In genomic region chr3:27625592-27625985, GRCm38 (mm10) we compare ENCODE assay signal across 11 mouse cellular contexts.
DNase-seq lines count a peak whose midpoint lies in the region; ATAC-seq lines count a peak whose summit lies in the region.
"Had no signal": no experiment of that assay in that cellular context is flagged by ENCODE, and none has a peak within 500 bp of the region (broad histone marks: within the 10 kb centered on the region; RNA-seq: fewer than 3 reads in every experiment).

No protein-coding gene starts in this region.

- no peak overlapping the region for H3K4me3 ChIP-seq in hindbrain, embryonic 10.5 days
- H3K4me3 ChIP-seq in hindbrain, embryonic 11.5 days (ENCODE audit: low read depth, low read length), result no peak overlapping the region
- no peak overlapping the region for H3K4me3 ChIP-seq in brown adipose tissue, adult 24 weeks (ENCODE audit: insufficient read depth, low read depth, low read length)
- H3K4me3 ChIP-seq in heart, embryonic 15.5 days, result no peak overlapping the region
- H3K4me3 ChIP-seq in midbrain, embryonic 15.5 days, result no peak overlapping the region
- H3K4me3 ChIP-seq: liver, embryonic 12.5 days had no signal

- H3K4me1 ChIP-seq in hindbrain, embryonic 10.5 days (replicated peaks), result 0 out of 2 replicates have a peak, but pooled peaks cover 8% of the 10 kb centered on the region
- H3K4me1 ChIP-seq in hindbrain, embryonic 11.5 days (replicated peaks; ENCODE audit: control insufficient read depth, insufficient read depth, low read length), result no peaks in the 10 kb centered on the region
- H3K4me1 ChIP-seq in brown adipose tissue, adult 24 weeks (ENCODE audit: control insufficient read depth, insufficient read depth, insufficient read length, low read length), result peaks cover 4% of the 10 kb centered on the region; the same call in 1 of the 2 replicates
- H3K4me1 ChIP-seq in heart, embryonic 15.5 days (replicated peaks), result peaks cover 42% of the 10 kb centered on the region
- peaks cover 28% of the 10 kb centered on the region for H3K4me1 ChIP-seq in midbrain, embryonic 15.5 days

- DNase-seq in hindbrain, embryonic 10.5 days (ENCODE audit: low spot score), result no peak
- DNase-seq in hindbrain, embryonic 11.5 days (ENCODE audit: low spot score), result no peak
- DNase-seq in thymus, postnatal 36 days, result no peak
- no peak for DNase-seq in urinary bladder, postnatal 4 days (ENCODE audit: low spot score in 2 of 2)
- DNase-seq: kidney, postnatal 36 days; right cerebral cortex, postnatal 25 days; thymus, postnatal 4 days had no signal

- no peak overlapping the region for H3K4me2 ChIP-seq in hindbrain, embryonic 11.5 days (replicated peaks; ENCODE audit: low read depth, low read length)
- H3K4me2 ChIP-seq in heart, embryonic 15.5 days, result no peak overlapping the region; the same call in 1 of the 2 replicates
- H3K4me2 ChIP-seq in midbrain, embryonic 15.5 days, result no peak overlapping the region
- H3K4me2 ChIP-seq: liver, embryonic 12.5 days had no signal

- WGBS in hindbrain, embryonic 10.5 days, result 87% methylated on average over 8 of the region's 8 CpGs
- 83% methylated on average over 8 of the region's 8 CpGs for WGBS in hindbrain, embryonic 11.5 days
- 30% methylated on average over 8 of the region's 8 CpGs for WGBS in heart, embryonic 15.5 days
- 60% methylated on average over 8 of the region's 8 CpGs for WGBS in midbrain, embryonic 15.5 days

- no peak for ATAC-seq in hindbrain, embryonic 11.5 days (ENCODE audit: low FRiP score)
- peak; percentile 53; the same call in 1 of the 2 replicates for ATAC-seq in heart, embryonic 15.5 days (replicated peaks; ENCODE audit: insufficient number of reproducible peaks, insufficient read depth, low FRiP score, low read depth)
- no peak for ATAC-seq in midbrain, embryonic 15.5 days (replicated peaks)
- ATAC-seq: liver, embryonic 12.5 days had no signal

- no peaks in the 10 kb centered on the region for H3K9me3 ChIP-seq in hindbrain, embryonic 10.5 days
- H3K9me3 ChIP-seq in hindbrain, embryonic 11.5 days (ENCODE audit: control insufficient read depth, low read length), result no peaks in the 10 kb centered on the region
- no peaks in the 10 kb centered on the region for H3K9me3 ChIP-seq in heart, embryonic 15.5 days (replicated peaks)
- H3K9me3 ChIP-seq in midbrain, embryonic 15.5 days, result no peaks in the 10 kb centered on the region
- H3K9me3 ChIP-seq: liver, embryonic 12.5 days had no signal

- no peaks in the 10 kb centered on the region for H3K36me3 ChIP-seq in hindbrain, embryonic 10.5 days
- no peaks in the 10 kb centered on the region for H3K36me3 ChIP-seq in hindbrain, embryonic 11.5 days (ENCODE audit: control insufficient read depth, insufficient read depth, low read length)
- 0 out of 2 replicates have a peak, but pooled peaks cover 4% of the 10 kb centered on the region for H3K36me3 ChIP-seq in heart, embryonic 15.5 days
- H3K36me3 ChIP-seq in midbrain, embryonic 15.5 days (replicated peaks), result no peaks in the 10 kb centered on the region
- H3K36me3 ChIP-seq: liver, embryonic 12.5 days had no signal

- no peak overlapping the region for H3K9ac ChIP-seq in hindbrain, embryonic 11.5 days (ENCODE audit: low read depth, low read length)
- no peak overlapping the region for H3K9ac ChIP-seq in heart, embryonic 15.5 days
- no peak overlapping the region for H3K9ac ChIP-seq in midbrain, embryonic 15.5 days
- H3K9ac ChIP-seq: liver, embryonic 12.5 days had no signal

- H3K27ac ChIP-seq in hindbrain, embryonic 10.5 days, result 0 out of 2 replicates have a peak overlapping the region, but pooled peaks have one; percentile 1
- no peak overlapping the region for H3K27ac ChIP-seq in hindbrain, embryonic 11.5 days (ENCODE audit: low read depth, low read length)
- 0 out of 2 replicates have a peak overlapping the region, but pooled peaks have one; percentile 2 for H3K27ac ChIP-seq in brown adipose tissue, adult 24 weeks (replicated peaks; ENCODE audit: low read depth, low read length)
- peak overlapping the region; percentile 48 for H3K27ac ChIP-seq in heart, embryonic 15.5 days
- H3K27ac ChIP-seq in midbrain, embryonic 15.5 days, result peak overlapping the region; percentile 75
- H3K27ac ChIP-seq: liver, embryonic 12.5 days had no signal

- no peaks in the 10 kb centered on the region for H3K27me3 ChIP-seq in hindbrain, embryonic 10.5 days (ENCODE audit: insufficient read depth, poor library complexity, severe bottlenecking)
- H3K27me3 ChIP-seq in hindbrain, embryonic 11.5 days (ENCODE audit: control insufficient read depth, insufficient read depth, low read length), result no peaks in the 10 kb centered on the region
- no peaks in the 10 kb centered on the region for H3K27me3 ChIP-seq in heart, embryonic 15.5 days
- H3K27me3 ChIP-seq in midbrain, embryonic 15.5 days (replicated peaks), result no peaks in the 10 kb centered on the region
- H3K27me3 ChIP-seq: liver, embryonic 12.5 days had no signal
